Mouse (Mus musculus) olfactory bulb, adult 2 months (tissue): ENCODE data around the gene Tbc1d5. TPM values are rescaled to one million over a fixed set of nuclear protein-coding genes. Genes with fewer than 3 reads are reported as not detected.

ENCODE experiments used
- H3K27ac ChIP-seq: fragments of 200-500 bp; 2 replicates; pipeline ENCODE4 v1.5.1; 2012; ENCODE audit warnings: low read depth, low read length; ENCODE audit not compliant: insufficient read depth
- H3K4me1 ChIP-seq: fragments of 200-500 bp; 2 replicates; pipeline ENCODE4 v1.6.1; 2012; ENCODE audit warnings: low read length; ENCODE audit not compliant: control insufficient read depth, insufficient read depth
- H3K4me3 ChIP-seq: fragments of 200-500 bp; 2 replicates; pipeline ENCODE4 v1.5.1; 2012; ENCODE audit warnings: mild to moderate bottlenecking, low read depth, low read length, moderate library complexity; ENCODE audit not compliant: insufficient read depth
- CTCF ChIP-seq: fragments of 200-500 bp; IDR thresholded peaks from 2 replicates; pipeline ENCODE4 v1.5.1; 2012; ENCODE audit warnings: low read depth, mild to moderate bottlenecking, low read length, moderate library complexity; ENCODE audit not compliant: insufficient read depth
- POLR2A ChIP-seq: fragments of 200-500 bp; IDR thresholded peaks from 2 replicates; pipeline ENCODE4 v1.6.1; 2012; ENCODE audit warnings: mild to moderate bottlenecking, low read depth, low read length, moderate library complexity; ENCODE audit not compliant: insufficient read depth
- WGBS: fragments of 180-500 bp; shearing (Covaris S2); methylation state at CpG from one replicate; pipeline ENCODE4 v1.1.7; 2018; 5-methylcytosine and 5-hydroxymethylcytosine counted together
- polyA plus RNA-seq: library from polyadenylated mRNA; stranded (reverse); fragments of >200 nt; gene quantifications from 2 replicates; pipeline ENCODE4 v1.2.4, GENCODE M21; 2012; ENCODE audit warnings: low replicate concordance; ENCODE audit not compliant: missing spikeins, insufficient read depth, insufficient read length

Tbc1d5 gene
- polyA plus RNA-seq, 1 experiment, result not detected

DNA sequence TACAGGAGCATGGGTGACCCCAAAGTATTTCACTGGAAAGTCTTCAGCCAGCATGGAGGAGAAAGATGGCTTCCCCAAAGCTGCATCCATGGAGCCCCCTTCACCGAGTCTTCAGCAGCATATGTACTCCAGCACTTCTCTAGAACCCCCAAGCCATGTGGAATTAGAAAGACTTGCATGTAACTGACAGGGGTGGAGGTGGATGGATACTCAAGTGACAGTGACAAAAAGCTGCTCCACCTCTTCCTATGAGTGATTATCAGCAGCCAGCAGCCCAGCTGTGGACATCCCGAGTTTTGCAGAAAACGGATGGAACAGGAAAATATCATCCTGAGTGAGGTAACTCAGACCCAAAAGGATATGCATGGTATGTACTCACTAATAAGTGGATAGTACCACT lies 311.9 kb downstream of the Tbc1d5 start:
- Histone ChIP-seq H3K4me3 (no peak overlapping the region), H3K4me1 (no peaks in the 10 kb centered on the region), H3K27ac (no peak overlapping the region)
- WGBS, result 92% methylated on average over 3 of the region's 3 CpGs
- TF ChIP-seq POLR2A, result no peak
- no peak for TF ChIP-seq CTCF

GRCm38 (mm10) chr17:50864781-50865180 lies 314.4 kb downstream of the Tbc1d5 start:
- 91% methylated on average over 1 of the region's 1 CpGs for WGBS
- TF ChIP-seq POLR2A, result no peak
- no peak for TF ChIP-seq CTCF

GRCm38 (mm10) chr17:50853220-50853619 lies 325.9 kb downstream of the Tbc1d5 start:
- Histone ChIP-seq H3K4me1 (no peaks in the 10 kb centered on the region), H3K4me3 (no peak overlapping the region), H3K27ac (no peak overlapping the region)
- WGBS, result 46% methylated on average over 3 of the region's 3 CpGs
- no peak for TF ChIP-seq CTCF

More at GRCm38 (mm10) chr17:50864781-50865180, 314.4 kb downstream of the Tbc1d5 start:
- Histone ChIP-seq H3K27ac (no peak overlapping the region), H3K4me1 (no peaks in the 10 kb centered on the region), H3K4me3 (no peak overlapping the region)

DNA sequence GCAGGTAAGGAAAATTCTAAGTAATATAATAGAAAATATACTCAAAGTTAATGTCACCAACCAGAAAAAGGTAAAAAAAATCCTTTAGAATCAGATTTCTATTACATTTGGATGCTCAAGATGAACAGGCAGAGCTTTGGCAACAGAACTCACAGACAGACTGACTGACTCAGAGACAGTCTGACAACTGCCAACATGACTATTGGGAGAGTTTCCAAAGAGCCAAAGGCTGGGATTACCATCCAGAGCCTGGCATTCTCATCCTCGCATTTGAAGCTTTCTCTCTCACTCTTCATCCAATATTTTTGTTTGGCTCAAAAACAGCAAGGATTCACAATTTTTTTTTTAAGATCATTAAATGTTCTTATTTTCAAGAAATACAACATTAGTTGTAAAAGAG lies 327.8 kb downstream of the Tbc1d5 start:
- 82% methylated on average over 1 of the region's 1 CpGs for WGBS
- no peaks in the 10 kb centered on the region for H3K4me1 ChIP-seq
- no peak for TF ChIP-seq POLR2A
- H3K4me3 ChIP-seq, result no peak overlapping the region
- no peak overlapping the region for H3K27ac ChIP-seq

- no peaks in the 10 kb centered on the region for H3K4me1 ChIP-seq
- H3K4me3 ChIP-seq, result no peak overlapping the region
- no peak for TF ChIP-seq POLR2A
- no peak for TF ChIP-seq CTCF
- no peak overlapping the region for H3K27ac ChIP-seq
- 45% methylated on average over 1 of the region's 1 CpGs for WGBS
Observed at GRCm38 (mm10) chr17:50814089-50814488, 365.1 kb downstream of the Tbc1d5 start.

DNA sequence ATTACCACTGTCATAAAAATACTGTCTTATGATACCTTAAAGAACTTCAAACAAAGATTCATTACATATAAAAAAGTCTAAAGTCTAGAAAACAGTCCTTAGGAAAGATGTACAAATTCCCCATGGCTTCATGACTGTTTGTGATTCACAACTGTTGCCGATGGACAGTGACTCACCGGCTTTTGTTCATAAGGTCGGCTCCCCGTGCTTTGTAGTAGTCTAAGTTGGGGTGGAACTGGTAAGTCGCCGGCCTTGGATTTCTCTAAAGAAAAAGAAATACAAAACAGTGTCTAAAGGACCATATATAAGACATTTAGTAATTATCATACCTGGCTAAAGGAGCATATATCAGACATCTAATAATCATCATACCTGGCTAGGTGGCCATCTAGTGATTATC lies 365.6 kb downstream of the Tbc1d5 start:
- Histone ChIP-seq H3K27ac (no peak overlapping the region), H3K4me3 (no peak overlapping the region), H3K4me1 (no peaks in the 10 kb centered on the region)
- WGBS, result 82% methylated on average over 6 of the region's 6 CpGs
- TF ChIP-seq CTCF (no peak), POLR2A (no peak)

DNA sequence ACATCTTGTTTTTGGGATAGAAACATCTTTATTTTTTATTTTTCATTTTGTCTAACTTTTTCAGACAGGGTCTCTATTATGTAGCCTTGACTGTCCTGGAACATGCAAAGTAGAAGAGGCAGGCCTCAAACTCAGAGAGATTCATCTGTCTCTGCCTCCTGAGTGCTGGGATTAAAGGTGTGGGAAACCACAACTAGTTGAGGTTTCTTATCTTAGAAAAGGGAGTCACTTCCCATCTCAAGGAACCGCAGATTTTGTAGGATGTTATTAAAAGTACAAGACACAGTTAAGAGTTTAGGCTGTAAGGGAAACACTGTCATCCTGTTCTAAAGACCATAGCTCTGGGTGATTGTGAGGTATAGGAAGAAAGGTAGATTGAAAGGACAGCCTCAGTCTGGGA lies 373.5 kb downstream of the Tbc1d5 start:
- WGBS, result 89% methylated on average over 1 of the region's 1 CpGs
- no peak overlapping the region for H3K4me3 ChIP-seq
- H3K27ac ChIP-seq, result no peak overlapping the region
- peaks cover 2% of the 10 kb centered on the region; the same call in 1 of the 2 replicates for H3K4me1 ChIP-seq
- no peak for TF ChIP-seq POLR2A
- TF ChIP-seq CTCF, result no peak

- H3K4me3 ChIP-seq, result no peak overlapping the region
- H3K27ac ChIP-seq, result no peak overlapping the region
- 34% methylated on average over 6 of the region's 6 CpGs for WGBS
- TF ChIP-seq CTCF (no peak), POLR2A (no peak)
- peaks cover 2% of the 10 kb centered on the region; the same call in 1 of the 2 replicates for H3K4me1 ChIP-seq
Observed at GRCm38 (mm10) chr17:50803234-50803633, 375.9 kb downstream of the Tbc1d5 start.

- Histone ChIP-seq H3K4me1 (peaks cover 2% of the 10 kb centered on the region; the same call in 1 of the 2 replicates), H3K4me3 (no peak overlapping the region), H3K27ac (no peak overlapping the region)
- TF ChIP-seq CTCF (no peak), POLR2A (no peak)
- WGBS, result 80% methylated on average over 8 of the region's 8 CpGs
Observed at GRCm38 (mm10) chr17:50802380-50802779, 376.8 kb downstream of the Tbc1d5 start.

DNA sequence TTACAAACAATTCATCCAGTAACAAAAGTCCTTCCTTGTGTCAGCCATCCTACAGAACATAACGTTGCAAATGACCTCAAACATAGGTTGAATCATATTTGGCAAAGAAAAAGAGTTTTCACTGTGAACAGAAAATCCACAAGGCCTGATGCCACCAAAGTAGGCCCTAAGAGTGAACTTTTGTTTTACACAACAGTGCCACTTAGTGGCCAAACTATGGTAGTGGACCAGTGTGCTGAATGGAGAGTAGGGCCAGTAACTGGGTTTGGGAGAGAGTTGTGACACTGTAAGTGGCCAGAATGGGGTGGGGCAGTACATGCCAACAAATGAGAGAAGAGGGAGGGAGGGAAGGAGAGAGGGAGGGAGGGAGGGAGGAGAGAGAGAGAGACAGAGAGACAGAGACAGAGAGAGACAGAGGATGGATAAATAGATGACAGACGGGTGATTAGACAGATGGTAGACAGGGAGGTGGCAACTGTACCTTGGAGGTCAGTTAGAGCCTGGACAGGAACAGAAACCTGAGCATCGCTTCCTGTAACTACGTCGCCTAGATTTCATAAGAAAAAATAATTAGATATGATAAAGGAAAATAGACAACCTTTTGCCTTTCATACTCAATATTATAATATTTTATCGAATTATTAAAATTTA lies 383.6 kb downstream of the Tbc1d5 start:
- 77% methylated on average over 6 of the region's 6 CpGs for WGBS
- no peak overlapping the region for H3K4me3 ChIP-seq
- TF ChIP-seq CTCF, result no peak
- TF ChIP-seq POLR2A, result no peak
- H3K4me1 ChIP-seq, result no peaks in the 10 kb centered on the region
- H3K27ac ChIP-seq, result no peak overlapping the region
